Comparison of ENCODE assay signal across 9 mouse cellular contexts in the genomic region with DNA sequence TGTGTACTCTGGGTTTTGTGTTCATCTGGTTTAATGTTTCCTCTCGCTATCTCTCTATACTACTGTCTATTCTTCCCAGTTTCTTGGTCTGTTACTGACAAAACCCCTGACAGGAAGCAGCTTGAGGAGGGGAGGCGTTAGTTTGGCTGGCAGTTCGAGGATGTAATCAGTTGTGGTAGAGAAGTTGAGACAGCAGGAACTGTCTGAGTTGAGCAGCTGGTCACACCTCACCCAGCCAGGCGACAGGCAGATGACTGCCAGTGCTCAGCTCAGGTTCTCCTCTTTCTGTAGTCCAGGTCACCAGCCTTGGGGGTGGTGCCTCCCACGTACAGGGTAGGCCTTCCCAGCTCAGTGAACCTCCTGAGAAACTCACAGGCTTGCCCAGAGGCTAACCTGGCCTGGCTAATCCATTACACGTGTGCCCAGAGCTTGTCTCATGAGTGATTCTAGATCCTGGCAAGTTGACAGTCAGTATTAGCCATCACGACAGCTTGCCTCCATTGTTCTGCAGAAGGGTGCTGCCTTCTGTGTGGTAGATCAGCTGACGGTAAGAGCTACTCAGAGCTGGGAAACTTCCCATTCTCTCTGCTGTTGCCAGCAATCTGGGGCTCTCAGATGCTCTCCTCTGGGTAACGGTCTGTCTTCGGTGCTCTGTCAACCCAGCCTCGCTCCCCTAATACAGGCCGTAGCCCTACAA. TPM values are rescaled to one million over a fixed set of nuclear protein-coding genes. Genes with fewer than 3 reads are reported as not detected.
DNase-seq lines count a peak whose midpoint lies in the region; ATAC-seq lines count a peak whose summit lies in the region.
"Had no signal": no experiment of that assay in that cellular context is flagged by ENCODE, and none has a peak within 500 bp of the region (broad histone marks: within the 10 kb centered on the region; RNA-seq: fewer than 3 reads in every experiment).

No protein-coding gene starts in this region.

- H3K27me3 ChIP-seq in liver, embryonic 16.5 days (ENCODE audit: control insufficient read depth, insufficient read depth, low read depth, low read length): no peaks in the 10 kb centered on the region
- H3K27me3 ChIP-seq: lung, embryonic 15.5 days had no signal

- WGBS in liver, embryonic 16.5 days (ENCODE audit: insufficient replicate concordance): 48% methylated on average over 12 of the region's 12 CpGs

- no peaks in the 10 kb centered on the region for H3K9me3 ChIP-seq in liver, embryonic 16.5 days (replicated peaks; ENCODE audit: control insufficient read depth, low read length)
- H3K9me3 ChIP-seq: lung, embryonic 15.5 days had no signal

- ATAC-seq in liver, embryonic 16.5 days (ENCODE audit: low read depth): peak; percentile 11; the same call in 1 of the 2 replicates

- no peak overlapping the region for H3K4me2 ChIP-seq in liver, embryonic 16.5 days (ENCODE audit: low read depth, low read length)
- H3K4me2 ChIP-seq: lung, embryonic 15.5 days had no signal

- no peak overlapping the region for H3K27ac ChIP-seq in liver, embryonic 16.5 days (ENCODE audit: low read length)
- H3K27ac ChIP-seq: lung, embryonic 15.5 days had no signal

- peaks cover 9% of the 10 kb centered on the region for H3K36me3 ChIP-seq in liver, embryonic 16.5 days (ENCODE audit: control insufficient read depth, insufficient read depth)

- H3K4me3 ChIP-seq in liver, embryonic 16.5 days (ENCODE audit: low read depth, low read length): no peak overlapping the region
- H3K4me3 ChIP-seq: lung, embryonic 15.5 days had no signal

- DNase-seq in left cerebral cortex, adult 18-20 months (ENCODE audit: low spot score in 2 of 2): peak; percentile 30 to 36
- no peak for DNase-seq in left cerebral cortex, adult 11 months (ENCODE audit: low spot score)
- DNase-seq in gonadal fat pad, adult 2 months (ENCODE audit: low read depth): peak; percentile 19
- no peak for DNase-seq in spleen, postnatal 36 days (ENCODE audit: low spot score in 2 of 2)
- no peak for DNase-seq in kidney, postnatal 4 days
- DNase-seq in heart, postnatal 4 days: no peak

- H3K9ac ChIP-seq in liver, embryonic 16.5 days (ENCODE audit: low read depth, low read length): no peak overlapping the region
- H3K9ac ChIP-seq: lung, embryonic 15.5 days had no signal

- H3K4me1 ChIP-seq in liver, embryonic 16.5 days (ENCODE audit: control insufficient read depth, low read depth, low read length): no peaks in the 10 kb centered on the region
- H3K4me1 ChIP-seq: lung, embryonic 15.5 days had no signal

RNA-seq across cellular contexts. Expression of a gene that starts 47.6 kb away (rescaled TPM):
- total RNA-seq in left cerebral cortex, adult 18-20 months (2021): 10 to 100 TPM; 23.6 to 27.2 TPM
- 6.2 and 7.1 TPM in 2 replicates for polyA plus RNA-seq in gonadal fat pad, adult 2 months (2012; rRNA removed)
- 2.8 and 3.6 TPM in 2 replicates for polyA plus RNA-seq in liver, embryonic 16.5 days (2015; fragmentation: Nextera tagmentation; extraction: Ambion mirVana)
- 10 to 100 TPM; 11.2 to 13.0 TPM for total RNA-seq in heart, postnatal 4 days (2021)

RNA-seq across cellular contexts. Expression of a gene that starts 49.8 kb away (rescaled TPM):
- 1 to 10 TPM; 1.6 to 3.3 TPM for total RNA-seq in left cerebral cortex, adult 18-20 months (2021)
- 1.9 and 3.9 TPM in 2 replicates for polyA plus RNA-seq in gonadal fat pad, adult 2 months (2012; rRNA removed)
- not detected in 2 replicates for polyA plus RNA-seq in liver, embryonic 16.5 days (2015; fragmentation: Nextera tagmentation; extraction: Ambion mirVana)
- total RNA-seq in heart, postnatal 4 days (2021): not detected
- polyA plus RNA-seq: heart, embryonic 14.5 days; lung, embryonic 15.5 days had no signal

Comparison
In these comparisons a context has a peak if more than half of its experiments do, and no peak if none do; other contexts are left out.
1. DNase-seq: peak in left cerebral cortex, adult 18-20 months (2 of 2) and gonadal fat pad, adult 2 months (single experiment); none in left cerebral cortex, adult 11 months (single experiment), spleen, postnatal 36 days (0 of 2), kidney, postnatal 4 days (0 of 2) and heart, postnatal 4 days (single experiment).